Mouse (Mus musculus): ENCODE measurements around the gene Klhdc2. TPM values are rescaled to one million over a fixed set of nuclear protein-coding genes. Genes with fewer than 3 reads are reported as not detected.
A peak's percentile ranks its signal among the peaks of the same experiment; 100 is the strongest.

The Klhdc2 gene
- polyA plus RNA-seq, 1 experiment from 2014 or later: 160 TPM

- Histone ChIP-seq H3K9me3 (no peaks in the 10 kb centered on the region), H3K9ac (no peak overlapping the region), H3K27ac (no peak overlapping the region), H3K4me1 (no peaks in the 10 kb centered on the region), H3K36me3 (no peaks in the 10 kb centered on the region), H3K4me2 (replicated peaks) (no peak overlapping the region), H3K27me3 (no peaks in the 10 kb centered on the region), H3K4me3 (no peak overlapping the region)
- WGBS: 88% methylated on average over 8 of the region's 8 CpGs
- no peak for ATAC-seq (ENCODE audit: low FRiP score, low read depth)
Observed at GRCm38 (mm10) chr12:69287535-69287934, 8.9 kb upstream of the Klhdc2 start.

- Histone ChIP-seq H3K9me3 (no peaks in the 10 kb centered on the region), H3K27ac (no peak overlapping the region), H3K9ac (no peak overlapping the region), H3K27me3 (no peaks in the 10 kb centered on the region), H3K4me3 (no peak overlapping the region), H3K4me1 (no peaks in the 10 kb centered on the region), H3K4me2 (replicated peaks) (no peak overlapping the region), H3K36me3 (no peaks in the 10 kb centered on the region)
- 85% methylated on average over 9 of the region's 9 CpGs for WGBS
- ATAC-seq (ENCODE audit: low FRiP score, low read depth): no peak
Observed at GRCm38 (mm10) chr12:69288699-69289098, 7.8 kb upstream of the Klhdc2 start.

GRCm38 (mm10) chr12:69292401-69292800, 4.1 kb upstream of the Klhdc2 start:
- no peak overlapping the region for H3K4me2 ChIP-seq (replicated peaks)
- no peak for ATAC-seq (ENCODE audit: low FRiP score, low read depth)
- H3K36me3 ChIP-seq: no peaks in the 10 kb centered on the region
- H3K27ac ChIP-seq: no peak overlapping the region
- 83% methylated on average over 6 of the region's 6 CpGs for WGBS
- H3K9ac ChIP-seq: no peak overlapping the region
- H3K4me1 ChIP-seq: peaks cover 6% of the 10 kb centered on the region
- H3K9me3 ChIP-seq: no peaks in the 10 kb centered on the region
- no peak overlapping the region for H3K4me3 ChIP-seq
- H3K27me3 ChIP-seq: no peaks in the 10 kb centered on the region

GRCm38 (mm10) chr12:69293815-69294214, 2.7 kb upstream of the Klhdc2 start:
- Histone ChIP-seq H3K9me3 (no peaks in the 10 kb centered on the region), H3K27ac (no peak overlapping the region), H3K27me3 (no peaks in the 10 kb centered on the region), H3K4me3 (no peak overlapping the region), H3K9ac (no peak overlapping the region), H3K4me1 (peaks cover 20% of the 10 kb centered on the region), H3K4me2 (replicated peaks) (no peak overlapping the region), H3K36me3 (0 out of 2 replicates have a peak, but pooled peaks cover 5% of the 10 kb centered on the region)
- no peak for ATAC-seq (ENCODE audit: low FRiP score, low read depth)
- 52% methylated on average over 2 of the region's 2 CpGs for WGBS

- no peak overlapping the region for H3K9ac ChIP-seq
- peaks cover 28% of the 10 kb centered on the region for H3K4me1 ChIP-seq
- H3K4me3 ChIP-seq: no peak overlapping the region
- no peak overlapping the region for H3K4me2 ChIP-seq (replicated peaks)
- H3K9me3 ChIP-seq: no peaks in the 10 kb centered on the region
- H3K27ac ChIP-seq: no peak overlapping the region
- ATAC-seq (ENCODE audit: low FRiP score, low read depth): no peak
- no peaks in the 10 kb centered on the region for H3K27me3 ChIP-seq
- 87% methylated on average over 2 of the region's 2 CpGs for WGBS
- H3K36me3 ChIP-seq: 0 out of 2 replicates have a peak, but pooled peaks cover 5% of the 10 kb centered on the region
Observed at GRCm38 (mm10) chr12:69294936-69295335, 1.5 kb upstream of the Klhdc2 start.

- H3K9ac ChIP-seq: peak overlapping the region; percentile 98
- H3K4me3 ChIP-seq: peak overlapping the region; percentile 97
- H3K9me3 ChIP-seq: no peaks in the 10 kb centered on the region
- H3K4me2 ChIP-seq (replicated peaks): peak overlapping the region; percentile 80
- 82% methylated on average over 4 of the region's 4 CpGs for WGBS
- peaks cover 28% of the 10 kb centered on the region for H3K4me1 ChIP-seq
- ATAC-seq (ENCODE audit: low FRiP score, low read depth): no peak
- H3K36me3 ChIP-seq: peaks cover 9% of the 10 kb centered on the region
- no peaks in the 10 kb centered on the region for H3K27me3 ChIP-seq
- H3K27ac ChIP-seq: peak overlapping the region; percentile 93; the same call in 1 of the 2 replicates
Observed at GRCm38 (mm10) chr12:69295651-69296050, 830 bp upstream of the Klhdc2 start.

- ATAC-seq (ENCODE audit: low FRiP score, low read depth): no peak
- Histone ChIP-seq H3K4me3 (peak overlapping the region; percentile 97), H3K27me3 (no peaks in the 10 kb centered on the region), H3K4me2 (replicated peaks) (peak overlapping the region; percentile 80), H3K27ac (peak overlapping the region; percentile 93; the same call in 1 of the 2 replicates), H3K36me3 (peaks cover 26% of the 10 kb centered on the region), H3K4me1 (peaks cover 28% of the 10 kb centered on the region), H3K9me3 (no peaks in the 10 kb centered on the region), H3K9ac (peak overlapping the region; percentile 98)
- 18% methylated on average over 20 of the region's 20 CpGs for WGBS
Observed at GRCm38 (mm10) chr12:69297411-69298150, 1.1 kb downstream of the Klhdc2 start.

GRCm38 (mm10) chr12:69298281-69298680, 1.8 kb downstream of the Klhdc2 start:
- WGBS: 90% methylated on average over 4 of the region's 4 CpGs
- H3K4me3 ChIP-seq: peak overlapping the region; percentile 97
- H3K27ac ChIP-seq: no peak overlapping the region
- ATAC-seq (ENCODE audit: low FRiP score, low read depth): no peak
- H3K36me3 ChIP-seq: peaks cover 32% of the 10 kb centered on the region
- H3K9me3 ChIP-seq: no peaks in the 10 kb centered on the region
- no peaks in the 10 kb centered on the region for H3K27me3 ChIP-seq
- H3K4me1 ChIP-seq: peaks cover 28% of the 10 kb centered on the region
- H3K4me2 ChIP-seq (replicated peaks): peak overlapping the region; percentile 80
- no peak overlapping the region for H3K9ac ChIP-seq

- no peaks in the 10 kb centered on the region for H3K9me3 ChIP-seq
- peaks cover 39% of the 10 kb centered on the region for H3K36me3 ChIP-seq
- no peaks in the 10 kb centered on the region for H3K27me3 ChIP-seq
- H3K27ac ChIP-seq: no peak overlapping the region
- H3K4me2 ChIP-seq (replicated peaks): peak overlapping the region; percentile 80
- H3K9ac ChIP-seq: peak overlapping the region; percentile 10; the same call in 1 of the 2 replicates
- 44% methylated on average over 12 of the region's 12 CpGs for WGBS
- peaks cover 28% of the 10 kb centered on the region for H3K4me1 ChIP-seq
- no peak for ATAC-seq (ENCODE audit: low FRiP score, low read depth)
- peak overlapping the region; percentile 3; the same call in 1 of the 2 replicates for H3K4me3 ChIP-seq
Observed at GRCm38 (mm10) chr12:69299231-69299630, 2.8 kb downstream of the Klhdc2 start.

- no peaks in the 10 kb centered on the region for H3K9me3 ChIP-seq
- peaks cover 28% of the 10 kb centered on the region for H3K4me1 ChIP-seq
- no peak overlapping the region for H3K4me2 ChIP-seq (replicated peaks)
- peaks cover 43% of the 10 kb centered on the region for H3K36me3 ChIP-seq
- 89% methylated on average over 3 of the region's 3 CpGs for WGBS
- no peak overlapping the region for H3K27ac ChIP-seq
- no peak overlapping the region for H3K4me3 ChIP-seq
- H3K9ac ChIP-seq: 0 out of 2 replicates have a peak overlapping the region, but pooled peaks have one; percentile 10
- no peak for ATAC-seq (ENCODE audit: low FRiP score, low read depth)
- H3K27me3 ChIP-seq: no peaks in the 10 kb centered on the region
Observed at GRCm38 (mm10) chr12:69299831-69300230, 3.4 kb downstream of the Klhdc2 start.

- 54% methylated on average over 2 of the region's 2 CpGs for WGBS
- Histone ChIP-seq H3K4me1 (peaks cover 28% of the 10 kb centered on the region), H3K27ac (no peak overlapping the region), H3K4me2 (replicated peaks) (no peak overlapping the region), H3K9me3 (no peaks in the 10 kb centered on the region), H3K9ac (no peak overlapping the region), H3K4me3 (no peak overlapping the region), H3K27me3 (no peaks in the 10 kb centered on the region), H3K36me3 (peaks cover 49% of the 10 kb centered on the region)
- ATAC-seq (ENCODE audit: low FRiP score, low read depth): no peak
Observed at GRCm38 (mm10) chr12:69300391-69300790, 3.9 kb downstream of the Klhdc2 start.

- ATAC-seq (ENCODE audit: low FRiP score, low read depth): no peak
- H3K27ac ChIP-seq: no peak overlapping the region
- peaks cover 67% of the 10 kb centered on the region for H3K36me3 ChIP-seq
- WGBS: 96% methylated on average over 12 of the region's 12 CpGs
- H3K4me3 ChIP-seq: no peak overlapping the region
- H3K27me3 ChIP-seq: no peaks in the 10 kb centered on the region
- H3K4me2 ChIP-seq (replicated peaks): no peak overlapping the region
- no peak overlapping the region for H3K9ac ChIP-seq
- no peaks in the 10 kb centered on the region for H3K9me3 ChIP-seq
- peaks cover 22% of the 10 kb centered on the region for H3K4me1 ChIP-seq
Observed at GRCm38 (mm10) chr12:69302171-69302570, 5.7 kb downstream of the Klhdc2 start.

- Histone ChIP-seq H3K4me3 (no peak overlapping the region), H3K27me3 (no peaks in the 10 kb centered on the region), H3K9me3 (no peaks in the 10 kb centered on the region), H3K4me1 (peaks cover 6% of the 10 kb centered on the region), H3K27ac (no peak overlapping the region), H3K4me2 (replicated peaks) (no peak overlapping the region), H3K36me3 (peaks cover 81% of the 10 kb centered on the region), H3K9ac (no peak overlapping the region)
- ATAC-seq (ENCODE audit: low FRiP score, low read depth): no peak
- 89% methylated on average over 2 of the region's 2 CpGs for WGBS
Observed at GRCm38 (mm10) chr12:69304051-69304450, 7.6 kb downstream of the Klhdc2 start.
